Mouse (Mus musculus): ENCODE results near the gene Nod1.

Gene Nod1

GRCm38 (mm10) chr6:54972111-54972928 lies at the start of gene Nod1:
TSS of gene Nod1 (minus strand) at chr6:54972612.
- in situ Hi-C loops (cut with MseI, MboI), result no loop called here

- in situ Hi-C loops (cut with MseI, MboI), result no loop called here
Measured at GRCm38 (mm10) chr6:55021806-55022205, 49.4 kb upstream of the Nod1 start.

DNA sequence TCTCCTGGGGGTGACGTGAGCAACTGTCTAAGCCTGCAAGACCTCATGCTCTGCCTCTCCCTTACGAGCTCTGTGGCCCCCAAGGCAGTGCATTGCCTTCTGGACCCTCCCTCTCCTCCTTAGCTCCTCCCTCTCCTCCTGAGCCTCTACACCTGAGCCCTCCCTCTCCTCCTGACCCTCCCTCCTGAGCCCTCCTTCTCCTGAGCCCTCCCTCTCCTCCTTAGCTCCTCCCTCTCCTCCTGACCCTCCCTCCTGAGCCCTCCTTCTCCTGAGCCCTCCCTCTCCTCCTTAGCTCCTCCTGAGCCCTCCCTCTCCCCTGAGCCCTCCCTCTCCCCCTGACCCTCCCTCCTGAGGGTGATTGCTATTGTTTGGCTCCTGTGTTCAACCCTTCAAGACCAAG lies 46.0 kb upstream of the Nod1 start:
- in situ Hi-C loops (cut with MseI, MboI), result loop anchor here (10.0 kb wide), 1 partner anchor 146 kb away; no protein-coding TSS in a partner anchor

DNA sequence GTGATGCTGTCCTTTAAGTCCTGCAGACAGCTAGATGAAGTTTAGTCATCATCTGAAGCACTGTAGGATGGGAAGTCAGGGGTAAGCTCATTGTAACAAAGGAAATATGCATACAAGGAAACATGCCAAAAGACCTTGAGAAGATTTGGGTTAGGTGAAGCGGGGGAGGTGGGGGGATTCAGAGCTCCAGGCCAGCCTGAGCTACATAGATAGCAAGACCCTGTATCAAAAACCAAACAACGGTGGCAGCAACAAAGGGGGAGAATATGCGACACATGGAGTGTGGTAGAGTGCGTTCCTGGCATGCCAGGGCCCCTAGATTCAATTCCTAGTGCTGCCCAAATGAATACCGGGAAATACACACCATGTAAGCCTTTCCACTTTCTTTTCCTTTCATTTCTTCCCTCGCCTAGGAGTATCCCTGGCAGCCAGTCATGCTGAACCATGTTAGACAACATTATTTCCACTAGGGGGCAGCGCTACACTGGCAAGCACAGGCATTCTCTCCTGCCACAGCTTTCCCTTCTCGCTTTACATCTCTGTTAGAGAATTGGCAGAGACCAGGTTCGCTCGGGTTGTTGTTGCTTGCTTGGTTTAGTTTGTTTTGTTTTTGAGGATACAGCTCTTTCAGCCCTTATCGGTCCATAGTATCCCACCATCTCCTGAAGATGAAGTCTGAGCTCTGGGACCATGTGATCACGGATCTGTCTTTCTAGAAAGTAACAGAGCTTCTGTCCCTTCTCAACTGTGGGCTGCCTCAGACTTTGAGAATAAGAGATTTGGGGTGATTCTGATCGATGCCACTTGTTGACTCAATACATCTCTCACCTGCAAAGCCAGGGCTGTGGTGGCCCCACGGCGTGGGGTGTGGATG lies 44.5 kb upstream of the Nod1 start:
- in situ Hi-C loops (cut with MseI, MboI), result loop anchor here (10.0 kb wide), 1 partner anchor 148 kb away; no protein-coding TSS in a partner anchor

GRCm38 (mm10) chr6:55016236-55016635 lies 43.8 kb upstream of the Nod1 start:
- in situ Hi-C loops (cut with MseI, MboI), result loop anchor here (10.0 kb wide), 1 partner anchor 149 kb away; no protein-coding TSS in a partner anchor

- in situ Hi-C loops (cut with MseI, MboI), result loop anchor here (10.0 kb wide), 1 partner anchor 151 kb away; no protein-coding TSS in a partner anchor
Measured at GRCm38 (mm10) chr6:55014184-55014583, 41.8 kb upstream of the Nod1 start.

DNA sequence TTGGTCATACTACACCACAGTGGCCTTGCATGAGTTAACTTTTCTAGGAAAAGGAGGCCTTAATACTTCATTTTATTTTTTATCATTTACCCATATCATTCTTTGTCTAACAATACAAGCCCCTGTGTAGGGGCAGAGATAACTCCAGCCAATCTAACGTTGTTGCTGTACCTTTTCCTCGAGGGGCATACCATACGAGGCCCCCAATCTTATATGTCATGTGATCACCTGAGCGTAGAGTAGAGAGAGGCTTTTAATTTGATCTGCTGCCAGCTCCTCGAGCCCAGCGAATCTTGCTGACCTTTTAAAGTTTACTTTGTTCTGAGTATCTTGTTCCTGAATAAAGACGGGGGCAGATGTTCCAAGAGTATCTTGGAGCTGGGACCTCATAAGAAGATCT lies 40.1 kb upstream of the Nod1 start:
- in situ Hi-C loops (cut with MseI, MboI), result loop anchor here (10.0 kb wide), 1 partner anchor 152 kb away; no protein-coding TSS in a partner anchor

DNA sequence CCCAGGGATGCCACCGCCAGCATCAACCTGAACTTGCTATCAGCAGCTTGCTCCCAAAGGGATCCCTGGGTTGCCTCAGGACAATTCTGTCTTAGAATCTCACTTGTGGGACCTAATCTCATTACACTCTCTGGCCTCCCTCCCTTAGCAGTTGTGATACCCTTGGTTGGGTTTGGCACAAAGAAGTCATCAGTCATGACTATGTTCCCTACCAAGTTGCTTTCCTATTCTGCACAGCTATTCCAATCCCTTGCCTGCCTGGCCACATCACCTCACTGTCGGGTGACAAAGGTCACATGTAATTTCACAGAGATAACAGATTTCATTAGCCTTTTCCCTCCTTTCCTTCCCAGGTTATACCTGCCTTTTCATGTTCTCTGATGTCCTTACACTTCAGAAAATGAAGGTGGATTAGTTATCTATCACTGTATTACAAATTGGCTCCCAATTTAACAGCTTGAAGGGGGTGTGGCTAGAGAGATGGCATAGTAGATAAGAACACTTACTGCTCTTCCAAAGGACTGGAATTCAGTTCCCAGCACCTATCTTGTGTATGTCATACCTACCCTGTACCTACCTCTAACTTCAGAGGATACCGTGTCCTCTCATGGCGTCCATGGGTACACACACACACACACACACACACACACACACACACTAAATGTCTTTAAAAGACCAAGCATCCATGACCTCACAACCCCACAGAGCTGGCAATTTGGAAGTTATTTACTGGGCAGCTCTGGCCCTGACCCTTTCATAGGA lies 38.1 kb upstream of the Nod1 start:
- in situ Hi-C loops (cut with MseI, MboI), result loop anchor here (10.0 kb wide), 1 partner anchor 154 kb away; no protein-coding TSS in a partner anchor

DNA sequence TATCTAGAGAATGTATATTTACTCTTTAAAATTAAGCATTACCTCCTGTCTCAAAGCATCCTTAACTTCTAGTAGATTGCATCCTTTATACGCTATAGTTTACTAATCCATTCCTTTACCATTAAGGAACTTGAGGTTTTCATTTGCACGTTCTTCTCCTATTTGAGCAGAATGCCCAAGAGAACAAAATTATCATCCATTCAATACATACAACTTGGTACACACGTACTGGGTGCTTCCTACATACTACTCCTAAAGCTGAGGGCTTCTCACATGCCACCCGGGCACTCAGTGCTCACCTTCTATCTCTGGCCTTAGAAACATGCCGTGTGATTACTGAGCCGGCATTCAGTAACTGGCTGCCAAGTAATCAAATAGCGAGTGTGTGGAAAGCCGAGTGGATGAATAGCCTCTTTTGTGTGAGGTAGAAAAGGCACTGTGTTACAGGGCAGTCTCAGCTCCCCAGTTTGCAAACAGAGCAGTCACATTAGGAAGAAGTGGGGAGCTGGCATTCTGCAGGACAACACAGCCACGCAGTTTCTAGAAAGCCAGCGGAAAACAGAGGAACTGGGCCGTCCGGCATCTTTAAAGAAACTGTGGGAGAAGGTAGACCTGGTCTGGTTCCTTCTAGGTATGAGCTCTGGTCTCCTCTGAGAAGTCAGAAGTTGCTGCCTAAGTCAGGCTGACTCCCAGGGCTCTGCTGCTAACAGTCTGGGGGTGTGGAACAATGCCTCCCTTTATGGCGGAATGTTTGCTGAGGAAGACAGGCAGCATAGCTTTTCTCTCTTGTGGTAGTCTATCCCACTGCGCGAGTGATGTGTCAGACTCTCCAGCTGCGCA lies 37.2 kb upstream of the Nod1 start:
- in situ Hi-C loops (cut with MseI, MboI), result loop anchor here (10.0 kb wide), 1 partner anchor 155 kb away; no protein-coding TSS in a partner anchor

- in situ Hi-C loops (cut with MseI, MboI), result no loop called here
Measured at GRCm38 (mm10) chr6:55008401-55008800, 36.0 kb upstream of the Nod1 start.

DNA sequence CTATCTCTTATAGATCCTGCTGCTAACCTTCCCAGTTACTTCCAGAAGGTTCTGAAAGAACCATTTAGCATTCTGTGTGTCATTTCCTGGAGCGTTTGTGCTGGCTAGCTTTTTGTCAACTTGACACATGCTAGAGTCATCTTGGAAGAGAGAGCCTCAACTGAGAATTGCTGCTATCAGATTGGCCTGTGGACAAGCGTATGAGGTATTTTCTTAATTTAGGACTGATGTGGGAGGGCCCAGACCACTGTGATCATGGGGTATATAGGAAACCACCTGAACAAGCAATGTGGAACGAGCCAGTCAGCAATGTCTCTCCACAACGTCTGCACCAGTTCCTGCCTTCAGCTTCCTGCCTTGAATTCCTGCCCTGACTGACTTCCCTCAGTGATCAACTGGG lies 31.1 kb upstream of the Nod1 start:
- in situ Hi-C loops (cut with MseI, MboI), result no loop called here

- in situ Hi-C loops (cut with MseI, MboI), result no loop called here
Measured at GRCm38 (mm10) chr6:55002438-55002837, 30.0 kb upstream of the Nod1 start.

DNA sequence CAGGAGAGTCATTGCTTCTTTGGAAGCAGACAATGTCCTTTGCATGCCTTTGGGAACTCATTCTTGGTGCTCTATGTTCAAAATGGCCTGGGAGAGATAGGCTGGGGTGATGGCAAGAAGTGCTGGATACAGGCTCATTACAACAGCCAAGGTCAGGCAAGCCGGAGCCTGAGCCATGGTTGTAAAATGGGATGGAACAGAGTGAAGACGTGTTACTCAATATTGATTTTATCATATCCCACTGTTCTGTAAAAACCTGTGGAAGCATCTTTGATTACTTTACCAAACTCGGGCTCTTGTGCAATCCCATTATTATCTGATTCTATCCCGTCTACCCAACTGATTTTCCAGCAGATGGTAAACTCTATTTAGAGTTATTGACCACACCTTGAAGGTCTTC lies 28.9 kb upstream of the Nod1 start:
- in situ Hi-C loops (cut with MseI, MboI), result no loop called here

DNA sequence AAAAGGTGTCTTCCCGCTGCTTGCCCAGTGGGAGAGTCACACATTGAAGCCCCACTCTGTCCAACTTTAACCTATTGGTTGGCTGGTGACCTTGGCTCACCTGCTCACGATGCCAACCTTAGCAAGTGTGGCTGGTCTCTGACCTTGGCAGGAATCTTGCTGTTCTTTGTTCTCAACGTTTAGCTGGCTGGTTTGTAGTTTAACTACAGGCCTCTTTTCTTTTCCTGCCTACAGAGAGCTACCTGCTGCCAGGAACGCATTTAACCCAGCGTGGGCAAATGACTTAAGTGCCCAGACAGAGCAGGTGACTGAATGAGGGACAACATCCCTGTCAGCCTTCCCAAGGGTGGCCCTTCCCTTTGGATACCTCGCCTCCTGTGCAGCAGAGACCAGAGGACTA lies 25.3 kb upstream of the Nod1 start:
- in situ Hi-C loops (cut with MseI, MboI), result no loop called here

DNA sequence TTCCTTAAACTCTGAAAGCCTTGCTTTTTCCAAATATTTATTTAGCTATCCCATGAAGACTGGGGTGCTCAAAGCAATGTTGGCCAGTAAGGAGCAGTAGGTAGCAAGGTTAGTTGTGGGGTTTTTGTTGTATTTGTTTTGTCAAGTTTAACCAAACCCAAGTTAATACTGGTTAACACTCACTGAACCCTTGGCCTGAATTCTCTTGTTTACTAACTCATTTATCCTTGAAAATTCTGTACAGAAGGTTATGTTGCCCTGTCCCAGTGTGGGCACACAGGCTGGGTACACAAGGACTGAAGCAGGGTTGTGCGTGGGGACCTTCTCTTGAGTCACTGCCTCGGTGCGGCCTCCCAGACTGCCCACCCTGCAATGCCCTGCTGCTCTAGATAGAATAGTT lies 23.9 kb upstream of the Nod1 start:
- in situ Hi-C loops (cut with MseI, MboI), result no loop called here

DNA sequence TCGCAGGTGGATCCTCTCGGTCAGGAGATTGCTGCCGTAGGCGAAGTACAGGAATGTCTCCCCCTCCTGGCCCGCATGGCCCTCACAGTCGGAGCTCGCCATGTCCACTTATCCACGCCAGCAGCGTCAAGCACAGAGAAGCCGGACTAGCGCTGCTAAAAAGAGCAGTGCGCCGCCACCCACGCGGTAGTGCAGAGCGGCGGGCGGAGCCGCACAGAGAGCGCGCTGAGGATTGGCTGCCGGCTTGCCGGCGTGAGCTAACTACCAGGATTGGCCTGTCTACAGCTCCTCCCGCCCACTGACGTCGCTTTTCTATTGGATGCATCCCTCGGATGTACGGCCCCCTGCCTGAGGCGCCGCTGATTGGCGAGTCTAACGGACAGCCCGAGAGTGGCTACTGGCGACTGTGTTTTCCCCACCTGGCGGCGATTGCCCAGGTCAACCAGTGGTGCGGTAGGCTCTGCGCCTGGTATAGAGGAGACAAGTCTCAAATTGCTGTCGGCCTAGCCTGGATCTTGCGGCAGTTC lies 20.4 kb upstream of the Nod1 start, which contains the start of gene Ggct:
Gene Ggct, minus strand, starts transcription at position 217 of the 527 bp plus-strand sequence.
- in situ Hi-C loops (cut with MseI, MboI), result no loop called here

- in situ Hi-C loops (cut with MseI, MboI), result no loop called here
Measured at GRCm38 (mm10) chr6:54992141-54992540, 19.7 kb upstream of the Nod1 start.

DNA sequence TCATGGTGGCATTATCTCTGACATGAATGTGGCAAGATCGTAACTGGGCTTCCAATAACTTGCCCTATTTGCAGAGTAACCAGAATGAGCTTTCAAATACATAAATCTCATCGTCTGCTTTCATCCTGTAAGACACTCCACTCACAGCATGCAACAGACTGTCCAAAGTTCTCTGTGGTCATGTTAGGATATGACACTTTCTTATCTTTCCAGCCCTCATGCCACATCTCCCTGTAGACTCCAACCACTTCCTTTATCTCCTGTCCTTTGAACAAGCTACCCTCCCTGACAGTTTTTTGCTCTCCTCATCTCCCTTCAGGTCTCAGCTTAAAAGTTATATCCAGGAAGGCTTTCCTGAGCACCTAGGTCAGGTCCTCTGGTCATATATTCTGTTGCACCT lies 18.8 kb upstream of the Nod1 start:
- in situ Hi-C loops (cut with MseI, MboI), result no loop called here

GRCm38 (mm10) chr6:54988141-54988540 lies 15.7 kb upstream of the Nod1 start:
- in situ Hi-C loops (cut with MseI, MboI), result no loop called here

GRCm38 (mm10) chr6:54984096-54984495 lies 11.7 kb upstream of the Nod1 start:
- in situ Hi-C loops (cut with MseI, MboI), result no loop called here

All from mouse trophoblast stem cell (cell line).